Mouse (Mus musculus) kidney, adult 2 months (tissue): ENCODE results near the gene Arhgap25. TPM values are rescaled to one million over a fixed set of nuclear protein-coding genes. Genes with fewer than 3 reads are reported as not detected.

Experiments
- DNase-seq: peaks from one replicate; pipeline ENCODE4 v3.0.0; 2021
- H3K27ac ChIP-seq: fragments of 200-500 bp; 2 replicates; pipeline ENCODE4 v1.5.1; 2012; ENCODE audit warnings: low read depth, low read length, control low read depth, inconsistent platforms; ENCODE audit not compliant: insufficient read depth
- H3K27me3 ChIP-seq: fragments of 200-500 bp; replicated peaks from 2 replicates; pipeline ENCODE4 v1.6.1; 2012; ENCODE audit warnings: mild to moderate bottlenecking, moderate library complexity, low read length, inconsistent platforms; ENCODE audit not compliant: control insufficient read depth, insufficient read depth
- H3K36me3 ChIP-seq: fragments of 200-500 bp; 2 replicates; pipeline ENCODE4 v1.6.1; 2012; ENCODE audit warnings: mild to moderate bottlenecking, moderate library complexity, low read length, inconsistent platforms; ENCODE audit not compliant: control insufficient read depth, insufficient read depth
- H3K4me1 ChIP-seq: fragments of 200-500 bp; 2 replicates; pipeline ENCODE4 v1.6.1; 2011; ENCODE audit warnings: low read length; ENCODE audit not compliant: control insufficient read depth, insufficient read depth
- H3K4me3 ChIP-seq: fragments of 200-500 bp; 2 replicates; pipeline ENCODE4 v1.5.1; 2011; ENCODE audit warnings: mild to moderate bottlenecking, low read depth, low read length, control low read depth; ENCODE audit not compliant: insufficient read depth
- CTCF ChIP-seq: fragments of 200-500 bp; conservative IDR thresholded peaks from 2 replicates; pipeline ENCODE4 v1.5.1; 2011; ENCODE audit warnings: low read depth, mild to moderate bottlenecking, control low read depth, low read length, moderate library complexity, mixed read lengths; ENCODE audit not compliant: insufficient read depth, insufficient read length
- POLR2A ChIP-seq: fragments of 200-500 bp; IDR thresholded peaks from one replicate; pipeline ENCODE4 v1.6.1; 2011; ENCODE audit warnings: low read depth, low read length, control low read depth
- WGBS: fragments of 180-500 bp; shearing (Covaris S2); methylation state at CpG from one replicate; pipeline ENCODE4 v1.1.7; 2018; 5-methylcytosine and 5-hydroxymethylcytosine counted together
- polyA plus RNA-seq: library from polyadenylated mRNA; depleted of rRNA; stranded (reverse); fragments of >200 nt; gene quantifications from 2 replicates; pipeline ENCODE4 v1.2.3, GENCODE M21; 2012

Gene Arhgap25
- polyA plus RNA-seq, 1 experiment: 1.5 TPM

DNA sequence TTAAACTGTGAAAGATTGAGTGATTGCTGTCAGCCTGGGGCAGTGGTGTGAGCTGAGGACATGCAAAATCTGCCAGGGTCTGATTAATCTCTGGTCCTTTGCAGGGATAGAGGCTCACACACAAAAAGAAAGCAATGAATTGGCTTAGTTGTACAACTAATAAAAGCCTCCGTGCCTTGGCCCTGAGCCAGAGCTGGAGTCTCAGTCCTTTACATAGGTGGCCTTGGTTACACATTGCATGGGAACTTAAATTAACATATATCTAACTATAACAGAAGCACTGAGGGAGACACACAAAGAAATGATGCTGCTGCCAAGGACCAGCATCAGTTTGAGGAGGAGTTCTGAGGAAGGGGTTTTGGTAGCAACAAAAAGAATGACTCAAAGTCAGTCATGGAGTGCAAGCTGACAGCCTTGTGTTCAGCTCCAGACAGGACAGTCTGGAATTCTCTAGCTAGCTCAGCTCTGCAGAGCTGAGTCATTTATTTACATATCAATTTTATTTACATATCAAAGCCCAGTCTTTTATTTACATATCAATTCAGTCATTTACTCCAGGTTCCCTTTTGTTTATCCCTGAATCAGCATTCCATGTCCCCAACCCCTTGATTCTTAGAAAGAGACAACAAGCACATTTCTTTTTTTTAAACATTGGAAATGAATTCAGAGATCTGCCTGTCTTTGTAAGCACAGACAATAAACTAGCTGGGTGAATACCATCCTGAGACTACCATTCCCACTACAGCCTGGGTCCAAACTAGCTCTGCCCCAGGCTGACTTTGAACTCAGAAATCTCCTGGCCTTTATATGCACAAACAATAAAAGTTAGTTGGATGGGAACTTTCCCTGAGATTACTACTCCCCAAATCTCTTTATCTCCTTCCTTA is 12.5 kb upstream of the Arhgap25 start:
- Histone ChIP-seq H3K36me3 (no peaks in the 10 kb centered on the region), H3K4me1 (no peaks in the 10 kb centered on the region), H3K27me3 (no peaks in the 10 kb centered on the region), H3K27ac (no peak overlapping the region), H3K4me3 (no peak overlapping the region)
- WGBS: 44% methylated on average over 1 of the region's 1 CpGs
- no peak for TF ChIP-seq POLR2A
- TF ChIP-seq CTCF: no peak
- DNase-seq: no peak

DNA sequence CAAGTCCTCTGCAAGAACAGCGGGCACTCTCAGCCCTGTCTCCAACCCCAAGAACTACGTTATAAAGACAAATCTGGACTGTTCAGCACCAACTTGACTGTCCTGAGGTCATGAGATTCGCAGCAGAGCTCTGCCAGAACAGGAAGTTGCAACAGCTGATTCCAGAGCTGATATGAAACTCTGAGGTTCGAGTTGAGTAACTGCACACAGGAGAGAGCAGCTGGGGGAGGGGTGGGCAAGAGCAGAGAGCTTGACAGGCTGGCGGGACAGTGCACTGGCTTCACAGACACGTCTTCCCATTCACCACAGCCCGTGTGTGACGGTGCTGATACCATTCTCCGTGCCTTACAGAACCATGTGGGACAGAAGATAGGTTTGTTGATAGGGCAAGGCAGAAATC is 9.0 kb upstream of the Arhgap25 start:
- TF ChIP-seq POLR2A (no peak), CTCF (no peak)
- peak; percentile 62 for DNase-seq
- Histone ChIP-seq H3K27me3 (no peaks in the 10 kb centered on the region), H3K4me3 (no peak overlapping the region), H3K4me1 (no peaks in the 10 kb centered on the region), H3K36me3 (no peaks in the 10 kb centered on the region), H3K27ac (no peak overlapping the region)
- 36% methylated on average over 9 of the region's 9 CpGs for WGBS

DNA sequence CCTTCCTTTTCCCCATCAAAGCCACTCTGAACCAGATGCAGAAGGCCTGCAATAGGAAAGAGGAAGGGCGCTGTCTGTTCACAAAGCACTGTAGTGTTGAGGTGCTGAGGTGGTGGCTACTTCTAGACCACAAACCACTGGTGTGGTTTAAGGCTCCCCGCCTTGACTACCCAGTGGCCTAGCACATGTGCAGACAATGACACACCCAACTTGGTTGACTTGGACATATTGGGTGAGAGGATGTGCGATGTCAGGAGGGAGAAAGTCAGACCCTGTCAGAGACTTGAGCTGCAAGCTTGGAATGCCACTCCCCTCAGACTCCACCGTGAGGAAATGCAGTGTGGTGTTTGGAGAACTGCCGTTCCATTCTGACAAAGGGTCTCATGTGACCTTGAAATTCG is 8.1 kb upstream of the Arhgap25 start:
- peak; percentile 27 for DNase-seq
- WGBS: 77% methylated on average over 6 of the region's 6 CpGs
- no peaks in the 10 kb centered on the region for H3K27me3 ChIP-seq
- no peak overlapping the region for H3K4me3 ChIP-seq
- no peaks in the 10 kb centered on the region for H3K36me3 ChIP-seq
- no peak overlapping the region for H3K27ac ChIP-seq
- H3K4me1 ChIP-seq: no peaks in the 10 kb centered on the region
- TF ChIP-seq CTCF (no peak), POLR2A (no peak)

DNA sequence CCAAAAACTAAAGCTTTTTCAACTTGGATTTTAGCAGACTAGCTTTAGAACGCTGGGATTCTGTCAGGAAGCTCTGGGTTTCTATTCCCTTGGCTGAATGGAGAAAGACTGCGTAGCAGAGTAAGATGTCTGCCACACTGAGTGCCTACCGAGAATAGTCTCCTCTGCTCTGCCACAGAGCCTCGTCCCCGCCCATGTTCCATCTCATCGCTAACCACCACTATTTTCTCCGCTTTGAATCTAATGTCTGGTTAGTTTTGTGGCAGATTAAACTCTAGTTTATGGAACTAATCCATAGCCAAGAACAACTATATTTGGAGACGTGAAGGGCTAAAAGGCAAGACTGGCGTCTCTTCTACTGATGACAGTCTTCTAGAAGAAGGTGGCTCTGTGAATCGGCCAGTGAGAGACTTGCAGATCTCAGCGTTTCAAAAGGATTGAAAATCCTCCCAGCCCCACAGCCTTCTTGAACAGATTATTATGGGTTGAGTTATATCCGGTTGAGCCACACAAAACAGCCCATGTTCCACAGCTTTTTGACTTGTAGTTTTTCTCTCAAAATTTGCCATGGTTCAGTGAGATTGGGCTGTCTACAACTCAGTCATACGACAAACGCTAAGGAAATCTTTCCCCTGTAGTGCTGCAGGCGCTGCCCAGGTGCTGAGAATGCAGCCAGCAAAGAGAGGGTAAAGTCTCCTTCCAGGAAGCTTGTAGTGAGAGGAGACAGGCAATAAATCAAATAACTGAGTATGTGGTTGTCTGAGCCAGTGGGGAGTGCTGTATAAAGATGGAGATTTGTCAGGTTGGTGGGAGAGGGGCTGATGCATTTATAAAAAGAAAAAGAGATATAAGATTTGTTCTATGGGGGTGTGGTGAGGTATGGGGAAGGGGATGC is 5.6 kb upstream of the Arhgap25 start:
- TF ChIP-seq CTCF (no peak), POLR2A (no peak)
- no peaks in the 10 kb centered on the region for H3K27me3 ChIP-seq
- H3K27ac ChIP-seq: no peak overlapping the region
- no peaks in the 10 kb centered on the region for H3K36me3 ChIP-seq
- no peaks in the 10 kb centered on the region for H3K4me1 ChIP-seq
- WGBS: 58% methylated on average over 15 of the region's 15 CpGs
- peak; percentile 60 for DNase-seq
- no peak overlapping the region for H3K4me3 ChIP-seq

DNA sequence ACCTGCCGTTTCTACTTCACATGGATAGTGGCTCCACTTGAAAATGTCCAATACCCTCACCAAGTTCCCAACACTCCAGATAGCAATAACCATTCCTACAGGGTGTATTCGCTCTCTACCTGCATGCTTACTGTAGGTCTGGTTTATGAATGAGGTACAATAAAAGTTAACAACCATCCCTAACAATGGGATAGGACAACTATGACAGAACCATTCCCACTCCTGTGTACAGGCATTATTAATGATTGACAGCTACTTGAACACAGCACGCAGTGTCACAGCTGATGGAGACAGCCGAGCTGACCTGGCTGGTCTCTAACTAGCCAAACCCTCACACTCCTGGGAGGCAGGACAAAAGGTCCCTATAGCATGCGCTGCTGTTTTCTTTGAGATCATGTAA is 4.6 kb upstream of the Arhgap25 start:
- DNase-seq: no peak

DNA sequence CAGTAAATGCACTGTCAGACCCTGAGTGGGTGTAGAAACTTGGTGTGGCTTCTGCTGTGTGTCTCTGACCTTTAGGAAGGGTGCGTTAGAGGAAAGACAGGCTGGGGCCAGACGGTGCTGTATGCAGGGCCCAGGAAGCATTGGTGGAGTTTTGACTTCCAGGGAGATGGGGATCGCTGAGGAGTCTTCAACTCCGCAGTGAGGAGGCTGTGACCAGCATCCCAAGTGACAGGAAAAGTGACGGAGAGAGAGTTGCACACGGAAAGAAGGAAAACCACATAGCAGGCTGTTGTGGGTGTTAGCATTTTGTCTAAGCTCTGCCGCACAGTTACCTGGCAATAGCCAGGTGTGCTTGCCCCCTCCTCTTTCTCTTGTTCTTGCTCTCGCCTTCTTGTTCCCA is 3.2 kb upstream of the Arhgap25 start:
- DNase-seq: no peak
- Histone ChIP-seq H3K4me3 (no peak overlapping the region), H3K27ac (no peak overlapping the region), H3K27me3 (no peaks in the 10 kb centered on the region), H3K4me1 (no peaks in the 10 kb centered on the region), H3K36me3 (no peaks in the 10 kb centered on the region)
- no peak for TF ChIP-seq POLR2A
- no peak for TF ChIP-seq CTCF
- 81% methylated on average over 8 of the region's 8 CpGs for WGBS

More for the DNA sequence above, 4.6 kb upstream of the Arhgap25 start:
- Histone ChIP-seq H3K36me3 (no peaks in the 10 kb centered on the region), H3K4me3 (no peak overlapping the region), H3K27ac (no peak overlapping the region), H3K27me3 (no peaks in the 10 kb centered on the region), H3K4me1 (no peaks in the 10 kb centered on the region)
- 57% methylated on average over 5 of the region's 5 CpGs for WGBS
- TF ChIP-seq POLR2A: no peak
- no peak for TF ChIP-seq CTCF

DNA sequence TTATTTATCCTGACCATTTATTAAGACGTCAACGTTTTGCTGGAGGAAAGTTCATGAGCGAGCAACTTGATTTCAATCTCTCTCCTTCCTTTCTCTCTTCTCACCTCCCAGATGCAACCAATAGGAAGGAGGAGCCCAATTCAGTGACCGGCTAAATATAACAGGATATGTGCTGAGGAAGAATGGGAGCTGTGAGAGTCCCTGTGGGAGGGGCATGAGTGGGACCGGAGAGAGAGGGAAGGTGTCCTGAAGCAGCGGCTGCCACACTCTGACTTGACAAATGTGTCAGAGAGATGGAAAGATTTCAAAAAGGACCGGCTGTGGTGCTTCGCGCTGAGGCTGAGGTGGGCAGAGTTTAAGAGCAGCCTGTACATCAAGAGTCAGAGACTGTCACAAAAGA is 2.6 kb upstream of the Arhgap25 start:
- no peak for DNase-seq
- H3K27ac ChIP-seq: no peak overlapping the region
- H3K4me3 ChIP-seq: no peak overlapping the region
- H3K4me1 ChIP-seq: no peaks in the 10 kb centered on the region
- H3K36me3 ChIP-seq: no peaks in the 10 kb centered on the region
- WGBS: 47% methylated on average over 9 of the region's 9 CpGs
- TF ChIP-seq POLR2A (no peak), CTCF (no peak)
- no peaks in the 10 kb centered on the region for H3K27me3 ChIP-seq
